Mouse (Mus musculus) liver, embryonic 14.5 days (tissue): ENCODE measurements around the gene Il6st.

Source experiments
- CTCF ChIP-seq: IDR thresholded peaks from 2 replicates; pipeline ENCODE4 v1.5.1; 2016; ENCODE audit warnings: antibody characterized with exemption, low read depth, control low read depth
- EP300 ChIP-seq: IDR thresholded peaks from 2 replicates; pipeline ENCODE4 v1.6.1; 2016; ENCODE audit warnings: antibody characterized with exemption, low read depth

DNA sequence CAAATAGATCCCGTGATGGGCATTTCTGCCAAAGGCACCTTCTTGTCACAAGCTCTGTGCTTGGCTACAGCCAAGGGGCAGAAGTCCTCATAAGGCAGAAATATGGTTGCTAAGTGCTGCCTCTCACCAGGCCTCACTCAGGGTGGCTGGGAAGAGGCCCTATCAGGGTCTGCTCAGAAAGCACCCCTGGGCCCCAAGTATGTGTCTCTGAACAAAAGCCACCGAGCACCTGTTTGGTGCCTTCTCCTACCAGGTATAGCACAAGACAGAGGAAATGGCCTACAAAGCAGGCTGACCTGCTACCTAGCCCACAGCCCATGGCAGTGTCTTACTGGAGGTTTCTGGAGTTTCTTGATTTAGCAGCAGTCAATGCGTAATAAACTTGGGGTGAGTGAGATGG, 59.0 kb downstream of the Il6st start:
- TF ChIP-seq CTCF = no peak
- no peak for TF ChIP-seq EP300
